ENCODE assay signal across 12 mouse cellular contexts in genomic region chr13:59473341-59473740, GRCm38 (mm10).
"Had no signal": no experiment of that assay in that cellular context is flagged by ENCODE, and none has a peak within 500 bp of the region (broad histone marks: within the 10 kb centered on the region; RNA-seq: fewer than 3 reads in every experiment).

No protein-coding gene starts in this region.

- DNase-seq: gastrocnemius, adult 2 months; gastrocnemius, postnatal 10 days; gastrocnemius, postnatal 25 days; heart, adult 2 months; heart, postnatal 10 days; heart, postnatal 4 days; kidney, adult 18-20 months; kidney, adult 8-10 months; kidney, postnatal 10 days; kidney, postnatal 4 days; liver; liver, embryonic 13.5 days had no signal
